Mouse (Mus musculus) adrenal gland, adult (tissue): ENCODE measurements around the gene Casp8.
"Not testable (repeated sequence)": the region's sequence is repeated elsewhere in the genome, so short reads cannot be mapped to it uniquely, and the experiment has no call there.

Experiments used
- DNase-seq, 2 experiments: peaks; one replicate each; pipeline ENCODE4 v3.0.0; 2022 to 2023; ENCODE audit warnings: low spot score in 1 of 2; ENCODE audit not compliant: inconsistent age in 2 of 2

Gene Casp8

GRCm38 (mm10) chr1:58798911-58799310, 3.7 kb downstream of the Casp8 start:
- DNase-seq = no peak

GRCm38 (mm10) chr1:58800644-58801043, 5.5 kb downstream of the Casp8 start:
- not testable (repeated sequence) for DNase-seq

GRCm38 (mm10) chr1:58801558-58802285, 6.5 kb downstream of the Casp8 start:
- no peak for DNase-seq

- peak; percentile 45 to 79 for DNase-seq
Observed at GRCm38 (mm10) chr1:58802322-58803273, 7.4 kb downstream of the Casp8 start.

GRCm38 (mm10) chr1:58803531-58803930, 8.4 kb downstream of the Casp8 start:
- DNase-seq = no peak

GRCm38 (mm10) chr1:58806651-58807050, 11.5 kb downstream of the Casp8 start:
- no peak for DNase-seq

- no peak for DNase-seq
Observed at GRCm38 (mm10) chr1:58826319-58826718, 31.1 kb downstream of the Casp8 start.

GRCm38 (mm10) chr1:58830741-58831140, 35.6 kb downstream of the Casp8 start:
- no peak for DNase-seq

- DNase-seq = no peak
Observed at GRCm38 (mm10) chr1:58832198-58832597, 37.0 kb downstream of the Casp8 start.

GRCm38 (mm10) chr1:58856811-58857210, 61.6 kb downstream of the Casp8 start:
- DNase-seq = peak; percentile 57 to 67

- DNase-seq = peak in 1 of 2 experiments; percentile 48
Observed at GRCm38 (mm10) chr1:58859131-58859530, 64.0 kb downstream of the Casp8 start.

GRCm38 (mm10) chr1:58859738-58860365, 64.7 kb downstream of the Casp8 start:
- peak; percentile 84 to 92 for DNase-seq

- not testable (repeated sequence) for DNase-seq
Observed at GRCm38 (mm10) chr1:58860586-58860985, 65.4 kb downstream of the Casp8 start.

- peak in 1 of 2 experiments; percentile 15 for DNase-seq
Observed at GRCm38 (mm10) chr1:58876500-58876899, 81.3 kb downstream of the Casp8 start.

GRCm38 (mm10) chr1:58879291-58879690, 84.1 kb downstream of the Casp8 start:
- DNase-seq = not testable (repeated sequence)

- DNase-seq = peak in 1 of 2 experiments; percentile 10
Observed at GRCm38 (mm10) chr1:58883279-58883678, 88.1 kb downstream of the Casp8 start.

GRCm38 (mm10) chr1:58885646-58886045, 90.5 kb downstream of the Casp8 start:
- DNase-seq = peak in 1 of 2 experiments; percentile 10

GRCm38 (mm10) chr1:58889826-58890546, 94.8 kb downstream of the Casp8 start:
- peak in 1 of 2 experiments; percentile 27 for DNase-seq

- DNase-seq = peak in 1 of 2 experiments; percentile 10
Observed at GRCm38 (mm10) chr1:58890697-58891290, 95.6 kb downstream of the Casp8 start.
